Comparison of ENCODE assay signal across 8 mouse cellular contexts in genomic region chr17:43698997-43699649, GRCm38 (mm10). TPM values are rescaled to one million over a fixed set of nuclear protein-coding genes. Genes with fewer than 3 reads are reported as not detected.
DNase-seq lines count a peak whose midpoint lies in the region; ATAC-seq and TF ChIP-seq lines count a peak whose summit lies in the region.

No protein-coding gene starts in this region.

- WGBS in forebrain, embryonic 16.5 days, result 38% methylated on average over 14 of the region's 14 CpGs
- WGBS in hindbrain, embryonic 16.5 days, result 43% methylated on average over 14 of the region's 14 CpGs
- WGBS in midbrain, embryonic 16.5 days, result 33% methylated on average over 14 of the region's 14 CpGs

- no peak overlapping the region for H3K27ac ChIP-seq in forebrain, embryonic 16.5 days (ENCODE audit: low read length)
- no peak overlapping the region for H3K27ac ChIP-seq in hindbrain, embryonic 16.5 days (ENCODE audit: low read depth, low read length)
- H3K27ac ChIP-seq in left cerebral cortex, adult 2 months, result no peak overlapping the region
- H3K27ac ChIP-seq in midbrain, embryonic 16.5 days (ENCODE audit: low read length), result no peak overlapping the region

- no peaks in the 10 kb centered on the region; the same call in 1 of the 2 replicates for H3K9me3 ChIP-seq in forebrain, embryonic 16.5 days (ENCODE audit: control insufficient read depth, low read length)
- no peaks in the 10 kb centered on the region; the same call in 1 of the 2 replicates for H3K9me3 ChIP-seq in hindbrain, embryonic 16.5 days (ENCODE audit: control insufficient read depth, low read length)
- 0 out of 2 replicates have a peak, but pooled peaks cover 2% of the 10 kb centered on the region for H3K9me3 ChIP-seq in midbrain, embryonic 16.5 days (replicated peaks; ENCODE audit: control insufficient read depth, low read length, poor library complexity, severe bottlenecking)

- peak; percentile 88 for TF ChIP-seq CTCF in left cerebral cortex, adult 2 months (IDR thresholded peaks at IDR 0.05)

- ATAC-seq in forebrain, embryonic 16.5 days, result peak; percentile 82
- ATAC-seq in hindbrain, embryonic 16.5 days, result peak; percentile 84
- peak; percentile 78 for ATAC-seq in midbrain, embryonic 16.5 days

- peak; percentile 76 for DNase-seq in gastrocnemius, adult 18-20 months (ENCODE audit: low spot score)
- DNase-seq in gastrocnemius, postnatal 25 days, result no peak
- peak; percentile 28 for DNase-seq in cerebellum, adult 11-12 months
- peak; percentile 70 to 85 for DNase-seq in left cerebral cortex, adult 2 months (ENCODE audit: extremely low spot score in 1 of 2, low spot score in 2 of 2)
- peak; percentile 32 to 61 for DNase-seq in spleen, postnatal 14 days (ENCODE audit: low spot score in 2 of 2)

- H3K36me3 ChIP-seq in forebrain, embryonic 16.5 days (ENCODE audit: control insufficient read depth, insufficient read depth), result no peaks in the 10 kb centered on the region
- no peaks in the 10 kb centered on the region for H3K36me3 ChIP-seq in hindbrain, embryonic 16.5 days (ENCODE audit: control insufficient read depth, insufficient read depth, low read length)
- no peaks in the 10 kb centered on the region for H3K36me3 ChIP-seq in midbrain, embryonic 16.5 days (ENCODE audit: control insufficient read depth, insufficient read depth, low read length)

- no peak overlapping the region for H3K9ac ChIP-seq in forebrain, embryonic 16.5 days (replicated peaks; ENCODE audit: low read depth, low read length)
- H3K9ac ChIP-seq in hindbrain, embryonic 16.5 days (ENCODE audit: low read depth, low read length), result peak overlapping the region; percentile 60
- H3K9ac ChIP-seq in midbrain, embryonic 16.5 days (ENCODE audit: low read depth, low read length), result peak overlapping the region; percentile 50; the same call in 1 of the 2 replicates

- no peaks in the 10 kb centered on the region for H3K27me3 ChIP-seq in forebrain, embryonic 16.5 days (replicated peaks; ENCODE audit: control insufficient read depth, insufficient read depth, low read length)
- H3K27me3 ChIP-seq in hindbrain, embryonic 16.5 days (replicated peaks; ENCODE audit: control insufficient read depth, insufficient read depth, low read length), result no peaks in the 10 kb centered on the region
- no peaks in the 10 kb centered on the region for H3K27me3 ChIP-seq in midbrain, embryonic 16.5 days (ENCODE audit: control insufficient read depth, insufficient read depth, low read depth, low read length)

- intact Hi-C loops in left cerebral cortex, adult 2 months (cut with DNase I), result loop anchor here (1.0 kb wide), 2 partner anchors 170 to 431 kb away; no protein-coding TSS in a partner anchor

- H3K4me1 ChIP-seq in forebrain, embryonic 16.5 days (replicated peaks; ENCODE audit: control insufficient read depth, insufficient read depth, low read length), result no peaks in the 10 kb centered on the region
- H3K4me1 ChIP-seq in hindbrain, embryonic 16.5 days (ENCODE audit: control insufficient read depth, insufficient read depth, low read depth, low read length), result no peaks in the 10 kb centered on the region
- no peaks in the 10 kb centered on the region; the same call in 1 of the 2 replicates for H3K4me1 ChIP-seq in midbrain, embryonic 16.5 days (ENCODE audit: control insufficient read depth, insufficient read depth, low read length)

- H3K4me2 ChIP-seq in forebrain, embryonic 16.5 days (ENCODE audit: low read length), result peak overlapping the region; percentile 18
- peak overlapping the region; percentile 54 for H3K4me2 ChIP-seq in hindbrain, embryonic 16.5 days (ENCODE audit: low read length)
- peak overlapping the region; percentile 61 for H3K4me2 ChIP-seq in midbrain, embryonic 16.5 days (ENCODE audit: low read length)

- no peak overlapping the region for H3K4me3 ChIP-seq in forebrain, embryonic 16.5 days (replicated peaks; ENCODE audit: low read length)
- peak overlapping the region; percentile 25; the same call in 1 of the 2 replicates for H3K4me3 ChIP-seq in hindbrain, embryonic 16.5 days (ENCODE audit: low read length)
- no peak overlapping the region for H3K4me3 ChIP-seq in left cerebral cortex, adult 2 months
- peak overlapping the region; percentile 21; the same call in 1 of the 2 replicates for H3K4me3 ChIP-seq in midbrain, embryonic 16.5 days (ENCODE audit: low read depth, low read length)

RNA-seq across cellular contexts. Expression of gene Cyp39a1, which starts 31.9 kb away (rescaled TPM):
- 1 to 10 TPM; 3.1 to 3.8 TPM for total RNA-seq in gastrocnemius, adult 18-20 months (2021)
- total RNA-seq in gastrocnemius, postnatal 25 days (2021), result 1 to 10 TPM; 2.3 to 2.9 TPM
- 19.1 and 27.1 TPM in 2 replicates for polyA plus RNA-seq in forebrain, embryonic 16.5 days (2015; fragmentation: Nextera tagmentation; extraction: Ambion mirVana)
- polyA plus RNA-seq in hindbrain, embryonic 16.5 days (2015; fragmentation: Nextera tagmentation; extraction: Ambion mirVana), result 15.1 and 16.0 TPM in 2 replicates
- 1 to 10 TPM; 2.0 to 3.6 TPM for total RNA-seq in left cerebral cortex, adult 2 months (2021)
- 7.6 and 8.6 TPM in 2 replicates for polyA plus RNA-seq in midbrain, embryonic 16.5 days (2015; fragmentation: Nextera tagmentation; extraction: Ambion mirVana)

RNA-seq across cellular contexts. Expression of gene Slc25a27, which starts 32.1 kb away (rescaled TPM):
- 1 to 10 TPM; 4.8 to 5.6 TPM for total RNA-seq in gastrocnemius, adult 18-20 months (2021)
- total RNA-seq in gastrocnemius, postnatal 25 days (2021), result 1 to 10 TPM; 4.7 to 5.3 TPM
- polyA plus RNA-seq in forebrain, embryonic 16.5 days (2015; fragmentation: Nextera tagmentation; extraction: Ambion mirVana), result 92.7 and 135 TPM in 2 replicates
- 97.4 and 99.1 TPM in 2 replicates for polyA plus RNA-seq in hindbrain, embryonic 16.5 days (2015; fragmentation: Nextera tagmentation; extraction: Ambion mirVana)
- total RNA-seq in left cerebral cortex, adult 2 months (2021), result 10 to 100 TPM; 47.9 to 51.3 TPM
- 123 and 129 TPM in 2 replicates for polyA plus RNA-seq in midbrain, embryonic 16.5 days (2015; fragmentation: Nextera tagmentation; extraction: Ambion mirVana)

Comparison
In these comparisons a context has a peak if more than half of its experiments do, and no peak if none do; other contexts are left out.
1. H3K4me3 ChIP-seq: peak in hindbrain, embryonic 16.5 days (single experiment) and midbrain, embryonic 16.5 days (single experiment); none in forebrain, embryonic 16.5 days (single experiment) and left cerebral cortex, adult 2 months (single experiment).
2. RNA of gene Slc25a27, which starts 32.1 kb away (total RNA-seq): 47.9 to 51.3 TPM in left cerebral cortex, adult 2 months; 4.8 to 5.6 TPM in gastrocnemius, adult 18-20 months and 4.7 to 5.3 TPM in gastrocnemius, postnatal 25 days; every median in the first group is over 4 times any median in the second.
3. Peak in every context shown above with its lines, with median percentiles within 50 percentile points of each other: ATAC-seq and H3K4me2 ChIP-seq.